Mouse (Mus musculus): ENCODE measurements around the gene Vmn1r36.
"Not testable (repeated sequence)": the region's sequence is repeated elsewhere in the genome, so short reads cannot be mapped to it uniquely, and the experiment has no call there.

The Vmn1r36 gene

DNA sequence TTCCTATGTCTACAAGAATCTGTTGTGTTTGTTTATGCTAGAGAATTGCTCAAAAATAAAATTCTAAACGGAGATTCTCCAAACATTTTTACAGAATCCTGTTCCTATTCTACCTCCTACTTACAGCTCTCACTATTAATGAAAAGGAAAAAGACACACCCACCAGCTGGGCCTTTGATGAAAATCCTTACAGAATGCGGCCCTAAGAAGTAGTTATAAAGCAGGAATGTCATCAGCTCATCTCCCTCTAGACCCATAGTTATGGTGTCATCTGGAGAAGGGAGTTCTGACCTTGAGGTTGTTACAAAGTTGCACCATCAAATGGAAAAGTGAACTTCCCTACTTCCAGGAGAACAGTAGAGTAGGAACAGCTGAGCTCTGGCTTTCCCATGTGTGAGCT, at the start of gene Vmn1r36:
TSS of gene Vmn1r36 (minus strand) at position 101 of the 400 bp plus-strand sequence.
- DNase-seq = not testable (repeated sequence)

DNA sequence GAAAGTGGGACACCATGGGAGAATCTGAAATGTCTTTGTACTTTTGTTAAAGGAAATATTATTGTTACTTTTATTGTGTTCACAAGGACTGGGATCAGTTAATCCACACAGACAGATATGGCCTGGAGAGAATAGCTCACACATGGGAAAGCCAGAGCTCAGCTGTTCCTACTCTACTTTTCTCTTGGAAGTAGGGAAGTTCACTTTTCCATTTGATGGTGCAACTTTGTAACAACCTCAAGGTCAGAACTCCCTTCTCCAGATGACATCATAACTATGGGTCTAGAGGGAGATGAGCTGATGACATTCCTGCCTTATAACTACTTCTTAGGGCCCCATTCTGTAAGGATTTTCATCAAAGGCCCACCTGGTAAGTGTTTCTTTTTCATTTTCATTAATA, 10.1 kb upstream of the Vmn1r36 start, which contains the start of gene Vmn1r37:
TSS of gene Vmn1r37 (plus strand) at position 301 of the 400 bp plus-strand sequence.
- not testable (repeated sequence) for DNase-seq

- DNase-seq = no peak
Measured at GRCm38 (mm10) chr6:66713854-66714253, 5.1 kb downstream of the Vmn1r36 start.

DNA sequence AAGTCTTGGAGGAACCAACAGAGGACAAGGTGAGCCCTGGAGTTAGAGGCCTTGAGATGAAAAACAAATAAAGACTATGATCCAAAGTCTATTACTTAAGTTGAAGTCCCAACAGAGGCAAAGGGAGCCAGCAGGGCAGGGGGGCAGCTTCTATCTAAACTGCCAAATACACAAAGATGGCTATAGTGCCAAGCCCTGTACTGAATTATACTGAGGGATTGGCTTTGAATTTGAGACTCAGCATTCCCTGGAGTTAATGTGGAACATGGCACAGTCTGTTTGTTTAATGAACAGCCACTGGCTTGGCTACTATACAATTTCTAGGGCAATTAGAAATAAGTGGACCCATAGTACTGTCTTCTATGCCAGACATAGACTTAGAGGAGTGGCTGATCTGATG, 10.1 kb downstream of the Vmn1r36 start:
- no peak for DNase-seq

GRCm38 (mm10) chr6:66685806-66686205, 33.2 kb downstream of the Vmn1r36 start, which contains the start of gene Vmn1r35:
Gene Vmn1r35, minus strand, starts transcription at chr6:66685906.
- no peak for DNase-seq
